Mouse (Mus musculus) inflammation-experienced regulatory T-cells, adult 6 months (primary cell): ENCODE measurements around the gene Crebrf. TPM values are rescaled to one million over a fixed set of nuclear protein-coding genes. Genes with fewer than 3 reads are reported as not detected.

Experiments
- ATAC-seq: one replicate; pipeline ENCODE4 v1.8.0; 2017
- polyA plus RNA-seq, 3 experiments: library from polyadenylated mRNA; unstranded; fragments of 100-300 nt; shearing (Covaris generic); gene quantifications; one replicate each; pipeline ENCODE4 v1.2.1; 2017

Crebrf gene
- polyA plus RNA-seq, 3 experiments from 2014 or later, result 29.4 to 66.0 (median 53.7) TPM

DNA sequence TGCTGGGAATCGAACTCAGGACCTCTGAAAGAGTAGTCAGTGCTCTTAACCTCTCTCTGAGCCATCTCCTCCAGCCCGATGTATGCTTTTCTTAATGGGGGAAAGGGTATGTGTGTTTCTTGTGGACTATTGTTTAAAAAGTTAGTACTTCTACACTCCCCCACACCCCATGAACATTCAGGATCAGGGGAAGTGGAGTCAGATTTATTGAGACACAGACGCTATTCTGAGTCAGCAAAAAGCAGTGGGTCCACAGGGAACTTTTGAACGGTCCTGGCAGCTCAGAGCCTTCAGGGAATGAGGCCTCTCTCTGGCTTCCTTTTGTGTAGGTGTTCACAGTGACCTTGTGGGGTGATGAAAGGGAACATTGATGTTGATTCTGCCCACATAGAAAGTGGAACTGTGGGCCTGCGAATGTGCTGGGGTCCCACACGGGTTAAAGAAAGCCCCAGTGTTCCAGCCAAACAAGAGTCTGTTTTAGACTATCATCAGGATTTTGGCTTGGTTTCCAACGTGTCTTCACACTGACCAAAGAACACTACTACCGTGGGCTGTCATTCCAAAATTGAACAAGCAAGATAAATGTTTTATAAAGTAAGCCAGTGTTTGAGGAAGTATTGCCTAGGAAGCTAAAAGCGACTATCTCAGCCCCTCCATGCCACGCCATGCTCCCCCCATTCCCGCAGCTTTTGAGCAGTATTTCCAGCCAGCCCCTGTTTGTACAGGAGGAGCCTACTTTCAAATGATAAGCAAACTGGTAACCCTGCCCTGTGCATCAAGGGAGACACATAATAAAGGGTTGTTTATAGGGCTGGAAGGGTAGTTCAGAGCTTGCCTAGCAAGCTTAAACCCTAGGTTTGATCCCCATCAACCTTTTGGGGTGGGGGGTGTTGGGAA is 9.7 kb upstream of the Crebrf start:
- no peak for ATAC-seq

- ATAC-seq, result no peak
Measured at GRCm38 (mm10) chr17:26707066-26707465, 8.4 kb upstream of the Crebrf start.

DNA sequence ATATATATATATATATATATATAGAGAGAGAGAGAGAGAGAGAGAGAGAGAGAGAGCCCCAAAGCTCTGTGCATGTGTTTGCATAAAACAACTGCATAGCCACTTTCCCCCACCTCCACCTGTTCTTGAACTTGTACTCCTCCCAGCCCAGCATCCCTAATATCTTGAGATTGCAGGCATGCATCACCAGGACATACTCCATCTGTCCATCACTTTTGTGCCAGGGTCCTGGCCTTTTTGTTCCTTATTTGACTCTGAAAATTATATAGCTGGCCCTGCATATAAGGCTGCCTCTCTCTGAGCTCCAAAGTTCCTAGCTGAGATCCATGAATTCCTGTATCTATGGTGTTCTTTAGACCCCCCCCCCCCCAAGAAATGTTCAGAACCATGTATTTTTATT is 7.0 kb upstream of the Crebrf start:
- no peak for ATAC-seq

DNA sequence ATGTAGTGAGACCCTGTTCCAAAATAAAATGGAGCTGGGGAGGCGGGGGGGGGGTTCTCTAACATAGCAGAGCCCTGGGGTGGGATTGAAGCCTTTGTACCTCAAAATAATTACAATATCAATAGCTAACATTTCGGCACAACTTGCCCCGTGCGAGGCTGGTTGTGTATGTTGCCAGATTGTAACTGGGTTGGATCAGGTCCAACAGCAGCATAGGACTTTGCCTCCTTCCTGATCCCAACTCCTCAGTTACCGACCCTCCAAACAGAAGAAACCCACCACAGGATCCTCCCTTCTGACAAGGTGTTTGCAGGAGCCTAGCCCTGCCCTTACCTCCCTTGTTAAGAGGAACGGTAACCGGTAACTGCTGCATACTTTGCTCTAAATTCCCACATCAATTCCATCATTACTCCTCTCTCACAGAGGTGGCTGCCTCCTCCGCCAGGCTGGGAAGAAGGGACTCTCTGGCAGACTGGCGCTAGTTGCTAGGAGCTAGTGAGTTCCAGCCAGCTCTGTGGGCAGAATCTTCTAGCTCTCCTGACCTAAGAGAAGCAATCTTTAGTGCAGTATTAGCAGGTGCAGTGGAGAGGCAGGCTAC is 6.4 kb upstream of the Crebrf start:
- ATAC-seq, result no peak

- ATAC-seq, result no peak
Measured at GRCm38 (mm10) chr17:26710049-26710448, 5.4 kb upstream of the Crebrf start.

- peak; percentile 82 for ATAC-seq
Measured at GRCm38 (mm10) chr17:26715916-26716717, 667 bp downstream of the Crebrf start.

- no peak for ATAC-seq
Measured at GRCm38 (mm10) chr17:26717868-26718267, 2.4 kb downstream of the Crebrf start.

- ATAC-seq, result no peak
Measured at GRCm38 (mm10) chr17:26719405-26719804, 4.0 kb downstream of the Crebrf start.

DNA sequence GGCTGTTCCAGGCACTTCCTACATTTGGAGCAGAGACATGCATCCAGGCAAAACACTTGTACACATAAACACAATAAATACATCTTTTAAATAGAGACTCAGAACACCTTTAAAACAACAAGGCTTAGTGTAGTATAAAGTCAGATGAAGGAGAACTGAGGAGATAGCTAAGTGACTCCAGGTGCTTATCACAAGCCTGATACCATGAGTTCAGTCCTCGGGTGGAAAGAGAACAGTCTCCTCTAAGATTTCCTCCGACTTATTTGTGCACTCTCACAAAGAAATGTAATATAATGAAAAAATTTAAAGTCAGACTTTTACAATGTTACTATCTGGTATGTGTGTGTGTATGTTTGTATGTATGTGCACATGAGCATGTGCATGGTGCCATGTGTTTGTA is 6.4 kb downstream of the Crebrf start:
- no peak for ATAC-seq

- ATAC-seq, result no peak
Measured at GRCm38 (mm10) chr17:26724790-26725189, 9.3 kb downstream of the Crebrf start.

GRCm38 (mm10) chr17:26726674-26727073 is 11.2 kb downstream of the Crebrf start:
- ATAC-seq, result no peak

GRCm38 (mm10) chr17:26727110-26727755 is 11.8 kb downstream of the Crebrf start:
- ATAC-seq, result no peak

- ATAC-seq, result no peak
Measured at GRCm38 (mm10) chr17:26742581-26742980, 27.1 kb downstream of the Crebrf start.

- ATAC-seq, result no peak
Measured at GRCm38 (mm10) chr17:26743294-26743693, 27.8 kb downstream of the Crebrf start.

DNA sequence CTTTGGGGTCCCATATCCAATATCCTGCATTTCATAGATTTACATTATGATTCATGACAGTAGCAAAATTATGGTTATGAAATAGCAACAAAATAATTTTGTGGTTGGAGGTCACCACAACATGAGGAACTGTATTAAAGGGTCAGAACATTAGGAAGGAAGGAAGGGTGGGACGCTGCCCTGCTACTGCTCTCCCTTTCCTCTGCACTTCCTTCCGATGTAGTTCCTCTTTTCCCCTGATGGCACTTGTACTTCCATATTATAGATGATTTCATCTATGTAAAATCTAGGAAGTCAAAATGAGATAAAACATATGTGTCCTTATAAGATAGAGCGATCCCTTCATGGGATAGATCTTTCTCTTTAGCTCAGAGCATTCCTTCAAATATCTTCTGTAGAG is 34.5 kb downstream of the Crebrf start:
- ATAC-seq, result no peak

- peak; percentile 69 for ATAC-seq
Measured at GRCm38 (mm10) chr17:26752297-26752696, 36.8 kb downstream of the Crebrf start.

GRCm38 (mm10) chr17:26753476-26753875 is 38.0 kb downstream of the Crebrf start:
- ATAC-seq, result peak; percentile 93

DNA sequence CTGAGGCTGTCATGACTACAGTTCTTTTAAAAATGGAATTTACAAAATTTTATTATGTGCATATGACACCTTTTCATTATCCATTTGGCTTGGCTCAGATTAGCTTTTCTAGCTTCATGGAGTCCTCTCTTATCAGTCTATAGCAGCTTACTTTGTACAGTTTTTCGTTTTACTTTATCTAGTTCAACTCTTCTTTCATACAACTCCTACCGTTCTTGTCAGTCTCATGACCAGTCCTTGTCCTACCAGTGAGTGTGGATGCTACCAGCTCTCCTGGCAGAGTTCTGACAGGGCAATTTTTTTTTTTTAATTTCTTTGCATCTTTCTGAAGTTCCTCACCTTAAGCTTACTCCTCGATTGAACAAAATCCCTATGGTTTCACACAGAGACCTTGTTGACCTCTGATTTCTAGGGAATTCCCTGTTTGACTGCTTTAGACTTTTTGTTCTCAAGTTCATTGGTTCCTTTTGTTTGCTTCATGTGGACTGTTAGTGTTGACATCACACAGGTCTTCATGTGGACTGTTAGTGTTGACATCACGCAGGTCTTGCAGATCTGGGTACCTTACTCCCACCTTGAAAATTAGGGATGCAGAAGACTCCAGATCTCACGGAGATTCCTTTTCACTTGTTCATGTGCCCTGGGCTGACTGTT is 51.8 kb downstream of the Crebrf start:
- no peak for ATAC-seq

- no peak for ATAC-seq
Measured at GRCm38 (mm10) chr17:26767754-26768124, 52.3 kb downstream of the Crebrf start.

- ATAC-seq, result no peak
Measured at GRCm38 (mm10) chr17:26776211-26776610, 60.8 kb downstream of the Crebrf start.

- no peak for ATAC-seq
Measured at GRCm38 (mm10) chr17:26778001-26778400, 62.6 kb downstream of the Crebrf start.

GRCm38 (mm10) chr17:26778430-26779100 is 63.1 kb downstream of the Crebrf start:
- ATAC-seq, result no peak
